Mouse (Mus musculus): ENCODE measurements around the gene Chst15.

- TF ChIP-seq CTCF (IDR thresholded peaks at IDR 0.05): no peak
- no peak for TF ChIP-seq POLR2A (IDR thresholded peaks at IDR 0.05; ENCODE audit: insufficient read depth, low read depth, low read length)
- TF ChIP-seq EP300 (IDR thresholded peaks at IDR 0.05; ENCODE audit: insufficient read depth, low read depth, low read length): no peak
These were observed 69.9 kb downstream of the Chst15 start for GRCm38 (mm10) chr7:132247091-132247490.

Measured in heart, adult 2 months (tissue).